8 mouse cellular contexts compared by ENCODE assay signal in the genomic region with DNA sequence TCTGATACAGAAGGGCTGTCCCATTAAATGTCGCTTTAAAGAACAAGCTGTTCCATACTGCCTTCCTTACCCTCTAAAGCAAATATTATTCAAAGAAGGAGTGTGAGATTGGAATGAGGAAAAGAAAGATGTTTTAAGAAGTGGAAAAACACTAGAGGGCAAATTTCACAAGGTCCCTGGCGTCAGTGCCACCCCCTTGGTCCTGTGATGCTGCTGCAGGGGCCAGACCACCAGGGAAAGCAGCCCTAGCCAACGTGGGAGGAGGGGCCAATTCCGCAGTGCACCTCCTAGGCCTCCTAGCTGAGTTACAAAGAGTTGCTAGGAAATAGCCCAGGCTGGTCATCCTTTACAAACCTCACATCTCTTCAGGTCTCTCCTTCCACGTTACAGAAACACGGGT. TPM values are rescaled to one million over a fixed set of nuclear protein-coding genes. Genes with fewer than 3 reads are reported as not detected.
DNase-seq lines count a peak whose midpoint lies in the region; ATAC-seq and TF ChIP-seq lines count a peak whose summit lies in the region.

No protein-coding gene starts in this region.

- H3K36me3 ChIP-seq in neural tube, embryonic 11.5 days (ENCODE audit: control insufficient read depth, insufficient read depth, low read length): no peaks in the 10 kb centered on the region
- H3K36me3 ChIP-seq in hindbrain, embryonic 14.5 days (replicated peaks; ENCODE audit: control insufficient read depth, insufficient read depth): peaks cover 27% of the 10 kb centered on the region
- H3K36me3 ChIP-seq in lung, embryonic 14.5 days (ENCODE audit: insufficient read depth): no peaks in the 10 kb centered on the region; the same call in 1 of the 2 replicates
- peaks cover under 1% of the 10 kb centered on the region; the same call in 1 of the 2 replicates for H3K36me3 ChIP-seq in stomach, postnatal 0 days (ENCODE audit: control insufficient read depth, insufficient read depth, low read length)

- WGBS in neural tube, embryonic 11.5 days: 33% methylated on average over 6 of the region's 6 CpGs
- 18% methylated on average over 6 of the region's 6 CpGs for WGBS in hindbrain, embryonic 14.5 days
- 14% methylated on average over 6 of the region's 6 CpGs for WGBS in lung, embryonic 14.5 days
- 29% methylated on average over 6 of the region's 6 CpGs for WGBS in stomach, postnatal 0 days

- no peak for TF ChIP-seq EP300 in stomach, postnatal 0 days (optimal IDR thresholded peaks at IDR 0.05)

- H3K4me2 ChIP-seq in neural tube, embryonic 11.5 days (ENCODE audit: low read depth): peak overlapping the region; percentile 24
- H3K4me2 ChIP-seq in hindbrain, embryonic 14.5 days (replicated peaks): peak overlapping the region; percentile 82
- H3K4me2 ChIP-seq in lung, embryonic 14.5 days: peak overlapping the region; percentile 83
- peak overlapping the region; percentile 69 for H3K4me2 ChIP-seq in stomach, postnatal 0 days (replicated peaks; ENCODE audit: low read depth)

- H3K27ac ChIP-seq in neural tube, embryonic 11.5 days (ENCODE audit: low read depth, low read length): no peak overlapping the region
- H3K27ac ChIP-seq in hindbrain, embryonic 14.5 days: peak overlapping the region; percentile 97
- H3K27ac ChIP-seq in lung, embryonic 14.5 days (ENCODE audit: low read depth): no peak overlapping the region; the same call in 1 of the 2 replicates
- peak overlapping the region; percentile 96 for H3K27ac ChIP-seq in stomach, postnatal 0 days (replicated peaks)

- H3K27me3 ChIP-seq in neural tube, embryonic 11.5 days (ENCODE audit: control insufficient read depth, insufficient read depth, low read length): 0 out of 2 replicates have a peak, but pooled peaks cover 3% of the 10 kb centered on the region
- H3K27me3 ChIP-seq in hindbrain, embryonic 14.5 days (ENCODE audit: control insufficient read depth, insufficient read depth, low read length): no peaks in the 10 kb centered on the region
- peaks cover 42% of the 10 kb centered on the region for H3K27me3 ChIP-seq in lung, embryonic 14.5 days (ENCODE audit: insufficient read depth, low read length)
- H3K27me3 ChIP-seq in stomach, postnatal 0 days (ENCODE audit: control insufficient read depth, insufficient read depth, low read length): no peaks in the 10 kb centered on the region

- ATAC-seq in neural tube, embryonic 11.5 days (ENCODE audit: insufficient read depth, low FRiP score, low TSS enrichment): no peak
- no peak for ATAC-seq in hindbrain, embryonic 14.5 days (ENCODE audit: low FRiP score)
- no peak for ATAC-seq in lung, embryonic 14.5 days (ENCODE audit: insufficient read depth)
- peak; percentile 16; the same call in 1 of the 2 replicates for ATAC-seq in stomach, postnatal 0 days (ENCODE audit: low FRiP score, low TSS enrichment)
- no peak for ATAC-seq in granulocyte monocyte progenitor cell, adult 5-6 weeks (replicated peaks; ENCODE audit: poor library complexity, severe bottlenecking)

- TF ChIP-seq CTCF in lung, embryonic 14.5 days (IDR thresholded peaks at IDR 0.05; ENCODE audit: low read depth): no peak
- no peak for TF ChIP-seq CTCF in stomach, postnatal 0 days (IDR thresholded peaks at IDR 0.05; ENCODE audit: low read depth)

- no peaks in the 10 kb centered on the region for H3K9me3 ChIP-seq in neural tube, embryonic 11.5 days (ENCODE audit: control insufficient read depth, low read length)
- H3K9me3 ChIP-seq in hindbrain, embryonic 14.5 days (ENCODE audit: control insufficient read depth, low read length): no peaks in the 10 kb centered on the region
- H3K9me3 ChIP-seq in lung, embryonic 14.5 days (ENCODE audit: low read depth, low read length): no peaks in the 10 kb centered on the region
- H3K9me3 ChIP-seq in stomach, postnatal 0 days (ENCODE audit: control insufficient read depth, low read length): no peaks in the 10 kb centered on the region

- H3K4me1 ChIP-seq in neural tube, embryonic 11.5 days (ENCODE audit: control insufficient read depth, insufficient read depth, low read length): no peaks in the 10 kb centered on the region
- peaks cover 45% of the 10 kb centered on the region for H3K4me1 ChIP-seq in hindbrain, embryonic 14.5 days (replicated peaks; ENCODE audit: control insufficient read depth, insufficient read depth, low read length)
- H3K4me1 ChIP-seq in lung, embryonic 14.5 days (ENCODE audit: insufficient read depth): no peaks in the 10 kb centered on the region
- H3K4me1 ChIP-seq in stomach, postnatal 0 days (replicated peaks; ENCODE audit: control insufficient read depth, insufficient read depth): no peaks in the 10 kb centered on the region; the same call in 1 of the 2 replicates

- DNase-seq in neural tube, embryonic 11.5 days (ENCODE audit: low spot score): no peak
- no peak for DNase-seq in neural tube, embryonic 10.5 days (ENCODE audit: extremely low spot score, low spot score)
- peak; percentile 63 to 65 for DNase-seq in cerebellum, postnatal 36 days
- no peak for DNase-seq in hindbrain, embryonic 14.5 days (ENCODE audit: low spot score)
- peak; percentile 42 for DNase-seq in lung, embryonic 14.5 days
- peak; percentile 82 for DNase-seq in stomach, postnatal 0 days (ENCODE audit: low spot score)
- DNase-seq in adrenal gland, adult 18-20 months (ENCODE audit: low spot score in 2 of 2): no peak

- peak overlapping the region; percentile 12; the same call in 1 of the 2 replicates for H3K4me3 ChIP-seq in neural tube, embryonic 11.5 days (ENCODE audit: low read depth, low read length)
- H3K4me3 ChIP-seq in hindbrain, embryonic 14.5 days (replicated peaks; ENCODE audit: low read length): peak overlapping the region; percentile 87
- peak overlapping the region; percentile 58 for H3K4me3 ChIP-seq in lung, embryonic 14.5 days (ENCODE audit: low read depth, low read length)
- peak overlapping the region; percentile 80 for H3K4me3 ChIP-seq in stomach, postnatal 0 days (ENCODE audit: low read depth, low read length)

- no peak overlapping the region for H3K9ac ChIP-seq in neural tube, embryonic 11.5 days (ENCODE audit: low read length)
- H3K9ac ChIP-seq in hindbrain, embryonic 14.5 days: peak overlapping the region; percentile 92
- no peak overlapping the region for H3K9ac ChIP-seq in lung, embryonic 14.5 days
- peak overlapping the region; percentile 92 for H3K9ac ChIP-seq in stomach, postnatal 0 days (ENCODE audit: low read length)

RNA-seq across cellular contexts. Expression of a gene that starts 2.1 kb away (rescaled TPM):
- polyA plus RNA-seq in neural tube, embryonic 11.5 days (2014; fragmentation: Nextera tagmentation; extraction: Ambion mirVana): 24.2 and 24.5 TPM in 2 replicates
- 237 and 333 TPM in 2 replicates for polyA plus RNA-seq in hindbrain, embryonic 14.5 days (2014; fragmentation: Nextera tagmentation; extraction: Ambion mirVana)
- polyA plus RNA-seq in lung, embryonic 14.5 days (2014; fragmentation: Nextera tagmentation; extraction: Ambion mirVana): 23.7 and 32.9 TPM in 2 replicates
- 213 and 222 TPM in 2 replicates for polyA plus RNA-seq in stomach, postnatal 0 days (2015; fragmentation: Nextera tagmentation; extraction: Ambion mirVana)
- total RNA-seq in granulocyte monocyte progenitor cell, adult 5-6 weeks (2014; fragmentation: Nextera tagmentation): 7.5 and 8.7 TPM in 2 replicates
- 5.6 and 8.1 TPM in 2 replicates for total RNA-seq in granulocyte monocyte progenitor cell, adult 5-6 weeks (2017)
- 10 to 100 TPM; 60.3 to 71.3 TPM for total RNA-seq in adrenal gland, adult 18-20 months (2021)

Comparison
In these comparisons a context has a peak if more than half of its experiments do, and no peak if none do; other contexts are left out.
1. DNase-seq: peak in cerebellum, postnatal 36 days (2 of 2), lung, embryonic 14.5 days (single experiment) and stomach, postnatal 0 days (single experiment); none in neural tube, embryonic 11.5 days (single experiment), neural tube, embryonic 10.5 days (single experiment), hindbrain, embryonic 14.5 days (single experiment) and adrenal gland, adult 18-20 months (0 of 2).
2. H3K27ac ChIP-seq: peak in hindbrain, embryonic 14.5 days (single experiment) and stomach, postnatal 0 days (single experiment); none in neural tube, embryonic 11.5 days (single experiment) and lung, embryonic 14.5 days (single experiment).
3. H3K4me2 ChIP-seq: peak in every context shown above with its lines; median percentile 83 in lung, embryonic 14.5 days; 82 in hindbrain, embryonic 14.5 days; 69 in stomach, postnatal 0 days; 24 in neural tube, embryonic 11.5 days.
4. H3K4me3 ChIP-seq: peak in every context shown above with its lines; median percentile 87 in hindbrain, embryonic 14.5 days; 80 in stomach, postnatal 0 days; 58 in lung, embryonic 14.5 days; 12 in neural tube, embryonic 11.5 days.
5. H3K9ac ChIP-seq: peak in hindbrain, embryonic 14.5 days (single experiment) and stomach, postnatal 0 days (single experiment); none in neural tube, embryonic 11.5 days (single experiment) and lung, embryonic 14.5 days (single experiment).